12 mouse cellular contexts compared by ENCODE assay signal in genomic region chr9:118682154-118682553, GRCm38 (mm10).
"Had no signal": no experiment of that assay in that cellular context is flagged by ENCODE, and none has a peak within 500 bp of the region (broad histone marks: within the 10 kb centered on the region; RNA-seq: fewer than 3 reads in every experiment).

No protein-coding gene starts in this region.

- DNase-seq: kidney, adult 8-10 months; kidney, postnatal 4 days; liver; liver, embryonic 13.5 days; liver, postnatal 0 days had no signal

- H3K27ac ChIP-seq: kidney, postnatal 0 days; layer of hippocampus, adult 2 months; limb, embryonic 12.5 days; liver, embryonic 13.5 days; midbrain, embryonic 15.5 days; neural tube, embryonic 12.5 days; stomach, postnatal 0 days had no signal

- H3K27me3 ChIP-seq: limb, embryonic 12.5 days; liver, embryonic 13.5 days; midbrain, embryonic 15.5 days; neural tube, embryonic 12.5 days had no signal

- ATAC-seq: intestine, embryonic 16.5 days; liver, postnatal 0 days; midbrain, embryonic 15.5 days had no signal

- H3K9me3 ChIP-seq: limb, embryonic 12.5 days; liver, embryonic 13.5 days; midbrain, embryonic 15.5 days; neural tube, embryonic 12.5 days had no signal

- H3K4me2 ChIP-seq: limb, embryonic 12.5 days; liver, embryonic 13.5 days; midbrain, embryonic 15.5 days; neural tube, embryonic 12.5 days had no signal

- H3K9ac ChIP-seq: limb, embryonic 12.5 days; liver, embryonic 13.5 days; liver, postnatal 0 days; midbrain, embryonic 15.5 days; neural tube, embryonic 12.5 days had no signal

- H3K36me3 ChIP-seq: liver, embryonic 13.5 days; midbrain, embryonic 15.5 days; neural tube, embryonic 12.5 days had no signal

- H3K4me3 ChIP-seq: layer of hippocampus, adult 2 months; limb, embryonic 12.5 days; liver, embryonic 13.5 days; midbrain, embryonic 15.5 days; neural tube, embryonic 12.5 days had no signal
